ENCODE assay signal across 30 mouse cellular contexts in genomic region chr5:53206575-53206974, GRCm38 (mm10). TPM values are rescaled to one million over a fixed set of nuclear protein-coding genes. Genes with fewer than 3 reads are reported as not detected.
DNase-seq lines count a peak whose midpoint lies in the region; ATAC-seq and TF ChIP-seq lines count a peak whose summit lies in the region.
"Had no signal": no experiment of that assay in that cellular context is flagged by ENCODE, and none has a peak within 500 bp of the region (broad histone marks: within the 10 kb centered on the region; RNA-seq: fewer than 3 reads in every experiment).

No protein-coding gene starts in this region.

- TF ChIP-seq CTCF in kidney, adult 2 months (conservative IDR thresholded peaks at IDR 0.05; ENCODE audit: insufficient read depth, insufficient read length, low read depth, low read length) = no peak

- H3K4me2 ChIP-seq in kidney, embryonic 14.5 days (replicated peaks; ENCODE audit: low read depth, low read length) = no peak overlapping the region
- H3K4me2 ChIP-seq: embryonic facial prominence, embryonic 13.5 days; forebrain, embryonic 12.5 days; forebrain, embryonic 15.5 days; heart, embryonic 13.5 days; hindbrain, embryonic 12.5 days; hindbrain, embryonic 15.5 days; intestine, embryonic 15.5 days had no signal

- no peak for ATAC-seq in kidney, embryonic 14.5 days (ENCODE audit: low FRiP score, low TSS enrichment)
- ATAC-seq: forebrain, embryonic 15.5 days; intestine, embryonic 15.5 days; Patski had no signal

- 58% methylated on average over 5 of the region's 5 CpGs for WGBS in kidney, embryonic 14.5 days
- WGBS in kidney, adult 2 months = 76% methylated on average over 5 of the region's 5 CpGs

- H3K9ac ChIP-seq in kidney, embryonic 14.5 days (ENCODE audit: low read depth, low read length) = no peak overlapping the region
- H3K9ac ChIP-seq: embryonic facial prominence, embryonic 13.5 days; forebrain, embryonic 12.5 days; forebrain, embryonic 15.5 days; heart, embryonic 13.5 days; hindbrain, embryonic 12.5 days; hindbrain, embryonic 15.5 days; intestine, embryonic 15.5 days had no signal

- H3K4me1 ChIP-seq in kidney, embryonic 14.5 days (ENCODE audit: control insufficient read depth, insufficient read depth, low read length) = peaks cover 20% of the 10 kb centered on the region
- 0 out of 2 replicates have a peak, but pooled peaks cover 2% of the 10 kb centered on the region for H3K4me1 ChIP-seq in kidney, adult 2 months (ENCODE audit: control insufficient read depth, insufficient read depth, low read length)
- H3K4me1 ChIP-seq: embryonic facial prominence, embryonic 13.5 days; heart, embryonic 13.5 days; intestine, embryonic 15.5 days had no signal

- no peak overlapping the region for H3K4me3 ChIP-seq in kidney, embryonic 14.5 days (ENCODE audit: low read length)
- no peak overlapping the region for H3K4me3 ChIP-seq in kidney, adult 2 months (ENCODE audit: insufficient read depth, low read depth, low read length)
- H3K4me3 ChIP-seq: embryonic facial prominence, embryonic 10.5 days; embryonic facial prominence, embryonic 13.5 days; erythroblast, embryonic 14.5 days; forebrain, embryonic 12.5 days; forebrain, embryonic 15.5 days; heart, adult 2 months; heart, embryonic 10.5 days; heart, embryonic 13.5 days; hindbrain, embryonic 12.5 days; hindbrain, embryonic 15.5 days; intestine, embryonic 15.5 days had no signal

- H3K9me3 ChIP-seq in kidney, embryonic 14.5 days (ENCODE audit: control insufficient read depth, low read length) = no peaks in the 10 kb centered on the region
- H3K9me3 ChIP-seq: embryonic facial prominence, embryonic 10.5 days; embryonic facial prominence, embryonic 13.5 days; forebrain, embryonic 12.5 days; forebrain, embryonic 15.5 days; heart, embryonic 10.5 days; heart, embryonic 13.5 days; hindbrain, embryonic 12.5 days; hindbrain, embryonic 15.5 days; intestine, embryonic 15.5 days had no signal

- no peak for TF ChIP-seq POLR2A in kidney, adult 2 months (IDR thresholded peaks at IDR 0.05; ENCODE audit: low read depth, low read length)

- no peaks in the 10 kb centered on the region for H3K36me3 ChIP-seq in kidney, embryonic 14.5 days (ENCODE audit: control insufficient read depth, insufficient read depth, low read length)
- no peaks in the 10 kb centered on the region for H3K36me3 ChIP-seq in kidney, adult 2 months (ENCODE audit: control insufficient read depth, insufficient read depth, low read length)
- H3K36me3 ChIP-seq: embryonic facial prominence, embryonic 10.5 days; embryonic facial prominence, embryonic 13.5 days; forebrain, embryonic 12.5 days; forebrain, embryonic 15.5 days; G1E; heart, embryonic 10.5 days; heart, embryonic 13.5 days; hindbrain, embryonic 12.5 days; hindbrain, embryonic 15.5 days; intestine, embryonic 15.5 days had no signal

- DNase-seq in gastrocnemius, adult 18-20 months (ENCODE audit: low spot score) = peak; percentile 36
- no peak for DNase-seq in gastrocnemius, postnatal 10 days
- DNase-seq in kidney, adult 2 months = no peak
- DNase-seq in retina, embryonic 14.5 days (ENCODE audit: low spot score) = peak; percentile 51
- DNase-seq in retina, postnatal 1 day = no peak
- DNase-seq: adrenal gland, postnatal 10 days; adrenal gland, postnatal 36 days; B cell, adult 2 months; cerebellum, adult 18-20 months; cerebellum, postnatal 10 days; cerebellum, postnatal 36 days; embryo, embryonic 11 days; heart, adult 2 months; heart, postnatal 14 days; heart, postnatal 4 days had no signal

- H3K27ac ChIP-seq in kidney, embryonic 14.5 days (ENCODE audit: low read depth, low read length) = 0 out of 2 replicates have a peak overlapping the region, but pooled peaks have one; percentile 1
- no peak overlapping the region for H3K27ac ChIP-seq in kidney, adult 2 months (ENCODE audit: insufficient read depth, low read depth, low read length)
- H3K27ac ChIP-seq: embryonic facial prominence, embryonic 10.5 days; embryonic facial prominence, embryonic 13.5 days; forebrain, embryonic 12.5 days; forebrain, embryonic 15.5 days; heart, adult 2 months; heart, embryonic 10.5 days; heart, embryonic 13.5 days; hindbrain, embryonic 12.5 days; hindbrain, embryonic 15.5 days; intestine, embryonic 15.5 days had no signal

- no peaks in the 10 kb centered on the region for H3K27me3 ChIP-seq in kidney, embryonic 14.5 days (ENCODE audit: control insufficient read depth, insufficient read depth, low read length)
- H3K27me3 ChIP-seq in kidney, adult 2 months (replicated peaks; ENCODE audit: control insufficient read depth, insufficient read depth, low read length) = no peaks in the 10 kb centered on the region
- H3K27me3 ChIP-seq: CH12.LX; forebrain, embryonic 15.5 days; hindbrain, embryonic 15.5 days; intestine, embryonic 15.5 days; Patski had no signal

RNA-seq across cellular contexts. Expression of gene Sel1l3, which starts 7.2 kb away (rescaled TPM):
- 10 to 100 TPM; 52.0 to 54.8 TPM for total RNA-seq in gastrocnemius, adult 18-20 months (2021)
- 10 to 100 TPM; 92.0 to 94.9 TPM for total RNA-seq in gastrocnemius, postnatal 10 days (2021)
- polyA plus RNA-seq in kidney, embryonic 14.5 days (2014; fragmentation: Nextera tagmentation; extraction: Ambion mirVana) = 15.9 and 28.9 TPM in 2 replicates
- 28.6 and 31.5 TPM in 2 replicates for polyA plus RNA-seq in kidney, adult 2 months (2012; rRNA removed)
- total RNA-seq: granulocyte monocyte progenitor cell, adult 5-6 weeks had no signal
- polyA plus RNA-seq: erythroblast, embryonic 14.5 days; G1E had no signal

Comparison
In these comparisons a context has a peak if more than half of its experiments do, and no peak if none do; other contexts are left out.
1. DNase-seq: peak in gastrocnemius, adult 18-20 months (single experiment) and retina, embryonic 14.5 days (single experiment); none in gastrocnemius, postnatal 10 days (single experiment), kidney, adult 2 months (single experiment) and retina, postnatal 1 day (single experiment).